34 mouse cellular contexts compared by ENCODE assay signal in the genomic region with DNA sequence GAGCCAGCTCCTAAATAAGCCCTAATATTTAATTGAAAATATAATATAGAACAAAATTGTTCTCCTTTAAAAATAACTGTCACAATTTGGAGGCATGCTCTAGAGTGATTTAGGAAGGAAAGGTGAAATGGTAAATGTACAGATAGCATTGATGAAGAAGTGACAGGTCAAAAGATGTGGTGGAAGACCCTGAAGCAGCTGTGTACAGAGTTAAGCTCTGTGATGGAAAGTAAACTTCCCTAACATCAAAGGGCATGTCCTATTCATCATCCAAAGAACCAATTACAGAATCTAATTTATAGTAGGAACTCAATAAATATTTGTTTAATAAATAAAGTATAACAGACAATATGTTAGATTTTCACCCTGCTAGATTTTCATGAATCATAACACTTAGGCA.
"Had no signal": no experiment of that assay in that cellular context is flagged by ENCODE, and none has a peak within 500 bp of the region (broad histone marks: within the 10 kb centered on the region; RNA-seq: fewer than 3 reads in every experiment).

No protein-coding gene starts in this region.

- H3K9me3 ChIP-seq: heart, embryonic 10.5 days; heart, embryonic 12.5 days; heart, embryonic 13.5 days; heart, embryonic 15.5 days; hindbrain, embryonic 10.5 days; hindbrain, embryonic 12.5 days; hindbrain, embryonic 15.5 days; intestine, embryonic 15.5 days; kidney, embryonic 15.5 days had no signal

- H3K4me2 ChIP-seq: heart, embryonic 11.5 days; heart, embryonic 12.5 days; heart, embryonic 13.5 days; heart, embryonic 15.5 days; hindbrain, embryonic 12.5 days; hindbrain, embryonic 14.5 days; hindbrain, embryonic 15.5 days; intestine, embryonic 15.5 days; kidney, embryonic 15.5 days had no signal

- H3K9ac ChIP-seq: heart, embryonic 12.5 days; heart, embryonic 13.5 days; heart, embryonic 15.5 days; hindbrain, embryonic 12.5 days; hindbrain, embryonic 14.5 days; hindbrain, embryonic 15.5 days; intestine, embryonic 15.5 days; kidney, embryonic 15.5 days had no signal

- H3K4me1 ChIP-seq: heart, embryonic 10.5 days; heart, embryonic 12.5 days; heart, embryonic 13.5 days; heart, embryonic 15.5 days; hindbrain, embryonic 12.5 days; hindbrain, embryonic 15.5 days; intestine, embryonic 15.5 days; kidney, embryonic 15.5 days had no signal

- H3K4me3 ChIP-seq: heart, embryonic 10.5 days; heart, embryonic 12.5 days; heart, embryonic 13.5 days; heart, embryonic 15.5 days; hindbrain, embryonic 10.5 days; hindbrain, embryonic 12.5 days; hindbrain, embryonic 15.5 days; intestine, embryonic 15.5 days; kidney, embryonic 15.5 days; layer of hippocampus, adult 2 months had no signal

- H3K36me3 ChIP-seq: heart, embryonic 10.5 days; heart, embryonic 12.5 days; heart, embryonic 13.5 days; heart, embryonic 15.5 days; hindbrain, embryonic 10.5 days; hindbrain, embryonic 12.5 days; hindbrain, embryonic 15.5 days; intestine, embryonic 15.5 days; kidney, embryonic 15.5 days had no signal

- H3K27me3 ChIP-seq: heart, embryonic 12.5 days; heart, embryonic 13.5 days; heart, embryonic 15.5 days; hindbrain, embryonic 12.5 days; hindbrain, embryonic 15.5 days; intestine, embryonic 15.5 days; kidney, embryonic 15.5 days had no signal

- DNase-seq: heart, postnatal 10 days; heart, postnatal 14 days; heart, postnatal 36 days; heart, postnatal 4 days; kidney, adult 11 months; kidney, adult 18-20 months; kidney, adult 2 months; kidney, adult 8-10 months; kidney, adult 9 months; kidney, postnatal 10 days; kidney, postnatal 14 days; kidney, postnatal 25 days; kidney, postnatal 36 days; kidney, postnatal 4 days; layer of hippocampus, adult 9-11 months; layer of hippocampus, postnatal 36 days had no signal

- H3K27ac ChIP-seq: heart, embryonic 10.5 days; heart, embryonic 13.5 days; heart, embryonic 15.5 days; hindbrain, embryonic 10.5 days; hindbrain, embryonic 12.5 days; hindbrain, embryonic 14.5 days; hindbrain, embryonic 15.5 days; hindbrain, postnatal 0 days; intestine, embryonic 15.5 days; kidney, embryonic 15.5 days; kidney, postnatal 0 days; layer of hippocampus, adult 2 months had no signal

- ATAC-seq: hindbrain, embryonic 16.5 days; hindbrain, postnatal 0 days; inflammation-experienced regulatory T-cells, adult 6 months; intestine, embryonic 15.5 days; intestine, embryonic 16.5 days; intestine, postnatal 0 days had no signal
